Mouse (Mus musculus): ENCODE measurements around the gene Ppp1r12b.

DNA sequence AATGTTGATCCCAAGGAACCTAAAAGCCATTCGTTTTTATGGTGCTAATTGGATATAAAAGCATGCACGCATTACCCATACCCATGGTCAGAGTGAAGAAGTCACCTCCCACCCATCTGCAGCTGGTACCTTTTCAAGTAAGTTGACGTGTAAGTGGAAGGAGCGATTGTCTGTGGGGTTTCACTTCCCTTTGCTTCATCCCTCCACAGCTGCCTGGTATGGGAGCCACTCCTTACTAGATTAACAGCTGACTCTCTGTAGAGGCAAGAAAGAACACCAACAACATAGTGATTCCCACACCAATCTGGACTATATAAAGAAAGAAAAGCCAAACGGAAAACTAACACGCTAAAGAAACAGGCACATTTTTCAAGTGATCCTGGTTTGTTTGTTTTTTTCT lies 83.1 kb downstream of the Ppp1r12b start:
- TF ChIP-seq POLR2A (IDR thresholded peaks at IDR 0.05; ENCODE audit: borderline replicate concordance, control insufficient read depth, low read depth, low read length) (no peak), CTCF (IDR thresholded peaks at IDR 0.05; ENCODE audit: control insufficient read depth, insufficient read depth, low read length) (no peak)

Measured in bone marrow, adult 2 months (tissue).